Mouse (Mus musculus): ENCODE measurements at regions not wholly inside any gene's neighbourhood (a gene's known extent, or its start where the extent isn't known, plus 50 kb on each side); places are given as distances from the start of the nearest gene placed in this dataset.

GRCm38 (mm10) chr7:36919413-36919812 lies 221.5 kb downstream of the Tshz3 start:
- no peak for TF ChIP-seq CTCF (IDR thresholded peaks at IDR 0.05; ENCODE audit: borderline replicate concordance, insufficient read depth, low read depth, low read length)
- TF ChIP-seq POLR2A (IDR thresholded peaks at IDR 0.05; ENCODE audit: borderline replicate concordance, insufficient read depth, low read length): no peak

All from cerebellum, adult 2 months (tissue).